Mouse (Mus musculus) C3H10T1/2 (cell line): ENCODE results near the gene Baz2b. TPM values are rescaled to one million over a fixed set of nuclear protein-coding genes. Genes with fewer than 3 reads are reported as not detected.

Source experiments
- polyA plus RNA-seq, 2 experiments: library from polyadenylated mRNA; unstranded; fragments of >200 nt; fragmentation: generic; extraction: Trizol; gene quantifications; one replicate each; pipeline ENCODE4 v1.2.1; 2012; ENCODE audit warnings: missing spikeins in 2 of 2

Baz2b gene
- 10 to 100 TPM in 1 of 2 experiments, 1 to 10 TPM in 1; 1.7 to 10.5 TPM for polyA plus RNA-seq

DNA sequence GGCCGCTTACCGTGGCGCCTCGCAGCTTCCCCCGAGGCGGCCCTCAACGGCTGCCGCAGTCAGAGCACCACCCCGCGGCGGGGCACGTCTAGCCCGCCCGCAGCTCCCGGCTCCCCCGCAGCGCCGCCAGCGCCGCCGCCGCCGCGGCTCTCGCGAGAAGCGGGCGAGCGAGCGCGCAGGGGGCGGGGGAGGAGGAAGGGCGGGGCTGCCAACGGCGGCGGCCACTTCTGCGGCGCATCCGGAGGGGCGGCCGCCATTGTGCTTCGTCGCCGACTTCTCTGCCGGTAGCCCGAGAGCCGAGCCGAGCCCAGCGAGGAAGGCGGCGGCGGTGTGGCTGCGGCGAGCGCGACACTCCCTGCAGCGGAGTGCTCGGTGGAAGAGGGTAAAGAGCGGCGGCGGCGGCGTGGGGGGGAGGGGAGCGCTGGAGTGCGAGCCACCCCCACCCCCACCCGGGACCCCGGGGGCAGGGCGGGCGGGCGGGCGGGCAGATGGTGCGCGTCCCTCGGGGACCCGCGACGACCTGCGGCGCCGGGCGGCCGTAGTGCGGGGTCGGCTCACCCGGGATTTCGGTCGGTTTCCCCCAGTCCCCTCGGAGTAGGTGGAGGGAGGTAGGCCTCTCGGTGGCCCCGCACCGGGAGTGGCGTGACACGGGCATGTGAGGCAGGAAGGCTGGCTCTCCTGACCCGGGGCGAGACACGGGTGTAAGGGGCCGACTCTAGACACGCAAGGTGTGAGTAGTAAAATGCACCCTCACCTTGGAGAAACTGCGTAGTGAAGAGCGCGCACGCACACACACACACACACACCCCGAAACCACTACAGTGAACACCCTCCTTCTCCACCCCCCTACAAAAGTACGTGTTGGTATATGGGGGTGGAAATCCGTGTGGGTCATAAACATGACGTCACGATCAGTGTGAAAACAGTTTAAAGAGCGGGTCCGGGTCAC is at the start of gene Baz2b, which contains the start of gene March7:
TSS of gene Baz2b (minus strand) at position 137 of the 949 bp plus-strand sequence.
TSS of gene March7 (plus strand) at position 185 of the 949 bp plus-strand sequence.

DNA sequence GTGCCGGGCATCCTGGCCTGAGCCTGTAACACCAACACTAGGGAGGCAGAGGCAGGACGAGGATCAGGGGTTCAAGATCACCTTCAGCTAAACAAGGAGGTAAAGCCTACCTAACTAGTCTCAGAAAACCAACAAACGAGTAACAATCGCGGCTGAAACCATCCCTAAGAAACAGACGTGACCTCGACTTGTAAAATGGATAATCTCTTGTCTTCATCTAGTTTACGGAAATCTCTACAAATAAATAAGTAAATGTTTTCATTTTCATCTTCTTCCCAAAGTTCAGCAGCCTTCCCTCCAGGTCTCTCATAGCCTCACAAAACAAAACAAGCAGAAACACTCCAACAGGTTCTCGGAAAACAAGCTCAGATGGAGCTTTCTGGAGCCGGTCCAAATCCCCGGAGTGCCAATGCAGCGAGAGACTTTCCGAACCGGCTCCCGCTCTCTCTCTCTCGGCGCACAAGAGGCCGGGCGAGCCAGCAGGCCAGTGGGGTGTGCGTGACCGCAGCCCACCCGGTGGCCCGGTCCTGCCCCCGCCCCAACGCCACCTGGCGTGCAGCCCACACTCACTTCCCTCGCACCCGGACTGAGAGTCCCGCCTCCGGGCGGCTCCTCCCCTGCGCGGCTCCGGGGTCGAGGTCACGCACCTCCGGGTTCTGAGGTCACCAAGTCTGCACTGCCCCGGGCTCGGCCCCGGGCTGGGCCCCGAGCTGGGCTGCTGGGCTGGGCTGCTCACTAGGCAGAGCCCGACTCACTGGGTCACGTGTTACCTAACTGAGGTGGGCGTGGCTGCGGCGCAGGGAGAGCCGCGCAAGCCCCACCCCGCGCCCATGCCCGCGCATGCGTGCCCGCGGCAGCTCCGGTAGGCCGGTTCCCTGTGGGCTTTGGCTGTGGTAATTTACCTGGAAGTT is 327.6 kb downstream of the Baz2b start, which contains the start of gene Wdsub1:
TSS of gene Wdsub1 (minus strand) at position 761 of the 911 bp plus-strand sequence.

Other genes starting within 250 kb of the Baz2b start
- 1 to 10 TPM in 1 of 2 experiments, under 1 TPM in 1; 0.29 to 3.8 TPM for gene March7, start within 50 bp of the Baz2b start, polyA plus RNA-seq
- 1 to 10 TPM in 1 of 2 experiments, under 1 TPM in 1; 0.11 to 2.2 TPM for gene Cd302, start 74.6 kb upstream of the Baz2b start, polyA plus RNA-seq
- gene Ly75, start 173.5 kb upstream of the Baz2b start, polyA plus RNA-seq: under 1 TPM; 0.01 to 0.02 TPM